Mouse (Mus musculus): ENCODE measurements around the gene 9530003J23Rik. TPM values are rescaled to one million over a fixed set of nuclear protein-coding genes. Genes with fewer than 3 reads are reported as not detected.
"Not testable (repeated sequence)": the region's sequence is repeated elsewhere in the genome, so short reads cannot be mapped to it uniquely, and the experiment has no call there.

Gene 9530003J23Rik
- polyA plus RNA-seq, 1 experiment from 2014 or later: not detected

DNA sequence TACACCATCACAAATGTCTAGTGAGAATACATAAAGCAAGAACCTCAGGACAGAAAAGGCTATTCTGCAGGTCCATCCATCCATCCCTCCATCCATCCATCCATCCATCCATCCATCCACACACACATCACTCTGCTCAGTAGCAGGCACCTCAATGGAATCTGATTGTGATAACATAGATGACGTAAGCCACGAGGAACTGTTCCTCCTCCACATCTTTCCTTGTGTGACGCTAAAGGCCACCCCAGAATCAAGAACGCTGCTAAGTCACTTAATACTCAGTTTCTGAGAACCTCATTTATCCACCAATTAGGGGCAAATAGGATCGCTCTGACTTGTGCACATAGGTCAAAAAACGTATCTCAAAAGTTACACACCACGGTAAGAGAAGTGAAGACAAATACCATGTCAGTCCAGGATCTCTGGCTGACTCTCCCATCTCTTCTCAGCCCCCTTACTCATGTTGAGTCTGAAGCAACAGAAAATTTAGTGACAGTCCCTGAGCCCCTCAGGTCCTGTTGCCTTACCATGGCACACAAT lies 42.9 kb upstream of the 9530003J23Rik start:
- H3K9me3 ChIP-seq (ENCODE audit: control insufficient read depth, low read length): no peaks in the 10 kb centered on the region
- no peaks in the 10 kb centered on the region for H3K36me3 ChIP-seq (replicated peaks; ENCODE audit: control insufficient read depth, insufficient read depth)
- WGBS: 93% methylated on average over 7 of the region's 7 CpGs
- no peak for DNase-seq (ENCODE audit: low spot score)
- H3K27me3 ChIP-seq (ENCODE audit: control insufficient read depth, insufficient read depth, low read length): no peaks in the 10 kb centered on the region
- H3K4me3 ChIP-seq (replicated peaks; ENCODE audit: low read length): no peak overlapping the region
- H3K4me1 ChIP-seq (replicated peaks; ENCODE audit: control insufficient read depth, insufficient read depth, low read length): no peaks in the 10 kb centered on the region
- ATAC-seq (ENCODE audit: low FRiP score): no peak
- H3K4me2 ChIP-seq (replicated peaks): no peak overlapping the region
- no peak overlapping the region for H3K27ac ChIP-seq
- H3K9ac ChIP-seq: no peak overlapping the region

DNA sequence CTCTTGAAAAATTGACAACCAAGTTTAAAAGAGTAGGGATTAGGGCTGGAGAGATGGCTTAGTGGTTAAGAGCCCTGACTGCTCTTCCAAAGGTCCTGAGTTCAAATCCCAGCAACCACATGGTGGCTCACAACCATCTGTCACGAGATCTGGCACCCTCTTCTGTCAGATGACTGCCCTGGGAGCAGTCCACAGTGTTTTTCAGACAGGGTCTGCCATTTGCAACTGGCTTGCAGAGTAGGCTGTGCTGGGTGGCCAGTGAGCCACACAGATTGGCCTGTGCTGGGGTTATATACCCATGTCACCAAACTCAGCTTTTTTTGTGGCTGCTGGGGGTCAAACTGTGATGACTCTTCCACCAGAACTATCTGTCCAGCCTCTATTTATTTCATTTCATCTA lies 41.5 kb upstream of the 9530003J23Rik start:
- no peak overlapping the region for H3K4me3 ChIP-seq (replicated peaks; ENCODE audit: low read length)
- no peaks in the 10 kb centered on the region for H3K4me1 ChIP-seq (replicated peaks; ENCODE audit: control insufficient read depth, insufficient read depth, low read length)
- ATAC-seq (ENCODE audit: low FRiP score) (no peak), DNase-seq (ENCODE audit: low spot score) (no peak)
- no peaks in the 10 kb centered on the region for H3K36me3 ChIP-seq (replicated peaks; ENCODE audit: control insufficient read depth, insufficient read depth)
- 45% methylated on average over 1 of the region's 1 CpGs for WGBS
- H3K27ac ChIP-seq: no peak overlapping the region
- H3K9me3 ChIP-seq (ENCODE audit: control insufficient read depth, low read length): no peaks in the 10 kb centered on the region
- no peak overlapping the region for H3K9ac ChIP-seq
- H3K27me3 ChIP-seq (ENCODE audit: control insufficient read depth, insufficient read depth, low read length): no peaks in the 10 kb centered on the region
- no peak overlapping the region for H3K4me2 ChIP-seq (replicated peaks)

DNA sequence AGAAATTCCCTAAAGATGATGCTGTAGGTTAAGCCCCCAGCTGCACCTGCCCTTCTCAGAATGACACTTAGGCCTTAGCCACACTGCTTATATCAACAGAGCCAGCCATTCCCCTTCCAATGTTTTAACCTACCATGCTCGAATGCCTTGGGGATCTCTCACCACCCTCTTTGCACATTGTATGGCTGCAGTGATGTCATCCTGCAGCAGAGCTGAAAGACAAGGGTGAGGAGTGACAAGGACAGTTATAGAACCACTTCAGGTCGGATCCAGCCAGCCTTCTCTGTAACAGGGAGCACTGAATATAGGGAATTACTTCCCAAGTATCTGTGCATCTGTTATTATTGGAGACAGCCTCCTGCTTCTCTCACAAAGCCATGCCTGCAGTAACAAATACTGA lies 40.0 kb upstream of the 9530003J23Rik start:
- H3K36me3 ChIP-seq (replicated peaks; ENCODE audit: control insufficient read depth, insufficient read depth); H3K4me2 ChIP-seq (replicated peaks); H3K4me1 ChIP-seq (replicated peaks; ENCODE audit: control insufficient read depth, insufficient read depth, low read length); H3K4me3 ChIP-seq (replicated peaks; ENCODE audit: low read length); DNase-seq (ENCODE audit: low spot score); H3K9me3 ChIP-seq (ENCODE audit: control insufficient read depth, low read length); H3K9ac ChIP-seq; H3K27ac ChIP-seq; H3K27me3 ChIP-seq (ENCODE audit: control insufficient read depth, insufficient read depth, low read length); ATAC-seq (ENCODE audit: low FRiP score): not testable (repeated sequence)
- 59% methylated on average over 2 of the region's 2 CpGs for WGBS

DNA sequence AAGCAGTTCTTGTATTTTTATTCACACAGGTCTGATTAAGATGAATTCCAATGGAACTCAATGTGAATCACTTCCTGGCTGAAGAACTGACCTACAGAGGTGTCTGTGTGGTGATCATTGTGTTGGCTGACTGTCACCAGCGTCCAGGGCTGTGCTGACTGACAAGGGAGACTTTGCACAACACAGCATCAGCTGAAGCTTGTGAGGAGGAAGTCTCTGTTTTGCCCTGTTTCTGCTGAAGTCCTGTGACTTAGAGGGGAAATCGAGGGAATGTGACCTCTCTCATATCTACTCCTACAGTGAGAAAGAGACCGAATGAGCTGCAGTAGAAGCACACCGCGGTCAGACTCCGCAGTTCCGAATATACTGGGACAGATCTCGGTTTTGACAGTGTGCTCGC lies 39.3 kb upstream of the 9530003J23Rik start:
- not testable (repeated sequence) for H3K27ac ChIP-seq

DNA sequence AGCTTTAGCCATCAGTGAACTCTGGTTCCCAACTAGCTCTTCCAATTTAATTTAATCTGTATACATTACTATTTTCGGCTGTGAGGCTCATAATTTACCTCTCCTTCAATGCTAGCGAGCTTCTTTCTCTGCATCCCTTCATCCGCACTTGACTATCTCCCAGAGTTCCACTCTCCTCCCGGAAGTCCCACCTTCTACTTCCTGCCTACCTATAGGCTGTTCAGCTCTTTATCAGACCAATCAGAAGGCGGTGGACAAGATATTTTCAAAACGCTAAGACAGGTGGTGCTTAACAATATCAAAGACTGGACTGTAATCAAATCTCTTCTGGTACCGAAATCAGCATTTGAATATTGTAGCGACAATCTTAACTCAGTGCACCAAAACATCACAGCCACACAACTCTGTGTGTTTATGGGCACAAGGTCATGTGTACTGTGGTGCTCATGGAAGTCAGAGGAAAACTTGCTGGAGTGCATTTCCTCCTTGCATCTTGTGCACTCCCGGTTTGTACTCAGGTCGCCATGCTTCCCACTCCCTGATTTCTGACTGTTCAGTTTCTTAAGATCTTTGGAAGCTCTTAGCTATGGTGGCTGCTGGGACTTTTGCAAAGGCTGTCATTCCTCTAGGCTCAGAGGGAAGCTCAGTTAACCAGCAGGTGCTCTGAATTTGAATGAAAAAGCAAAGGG lies 37.3 kb upstream of the 9530003J23Rik start:
- no peaks in the 10 kb centered on the region for H3K9me3 ChIP-seq (ENCODE audit: control insufficient read depth, low read length)
- no peaks in the 10 kb centered on the region for H3K4me1 ChIP-seq (replicated peaks; ENCODE audit: control insufficient read depth, insufficient read depth, low read length)
- 83% methylated on average over 10 of the region's 10 CpGs for WGBS
- H3K27me3 ChIP-seq (ENCODE audit: control insufficient read depth, insufficient read depth, low read length): no peaks in the 10 kb centered on the region
- no peak overlapping the region for H3K27ac ChIP-seq
- H3K9ac ChIP-seq: no peak overlapping the region
- H3K36me3 ChIP-seq (replicated peaks; ENCODE audit: control insufficient read depth, insufficient read depth): no peaks in the 10 kb centered on the region
- no peak overlapping the region; the same call in 1 of the 2 replicates for H3K4me3 ChIP-seq (replicated peaks; ENCODE audit: low read length)
- no peak overlapping the region for H3K4me2 ChIP-seq (replicated peaks)
- DNase-seq (ENCODE audit: low spot score) (no peak), ATAC-seq (ENCODE audit: low FRiP score) (no peak)

More for the DNA sequence above, 39.3 kb upstream of the 9530003J23Rik start:
- WGBS: 85% methylated on average over 9 of the region's 9 CpGs
- not testable (repeated sequence) for H3K9me3 ChIP-seq (ENCODE audit: control insufficient read depth, low read length); DNase-seq (ENCODE audit: low spot score); H3K4me2 ChIP-seq (replicated peaks); ATAC-seq (ENCODE audit: low FRiP score); H3K4me1 ChIP-seq (replicated peaks; ENCODE audit: control insufficient read depth, insufficient read depth, low read length); H3K4me3 ChIP-seq (replicated peaks; ENCODE audit: low read length); H3K27me3 ChIP-seq (ENCODE audit: control insufficient read depth, insufficient read depth, low read length); H3K36me3 ChIP-seq (replicated peaks; ENCODE audit: control insufficient read depth, insufficient read depth); H3K9ac ChIP-seq

DNA sequence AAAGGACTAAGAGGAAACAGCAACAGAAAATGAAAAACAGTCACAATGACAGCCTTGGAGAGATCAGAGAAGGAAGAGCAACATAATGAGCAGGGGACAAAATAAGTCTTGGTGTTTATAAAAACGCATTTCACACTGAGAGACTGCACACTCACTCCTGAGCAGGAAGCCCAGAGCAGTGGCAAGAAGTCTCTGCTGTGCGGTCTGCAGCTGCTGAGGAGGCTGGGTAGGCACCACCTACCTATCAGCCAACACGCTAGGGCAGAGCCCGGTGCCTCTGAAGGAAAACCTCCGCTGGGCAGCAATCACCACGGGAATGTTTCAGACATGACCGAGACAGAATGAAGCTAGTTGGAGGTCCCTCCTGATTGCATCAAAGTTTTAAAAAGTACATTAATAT lies 36.1 kb upstream of the 9530003J23Rik start:
- H3K4me3 ChIP-seq (replicated peaks; ENCODE audit: low read length); H3K9ac ChIP-seq; DNase-seq (ENCODE audit: low spot score); ATAC-seq (ENCODE audit: low FRiP score); H3K27ac ChIP-seq; H3K36me3 ChIP-seq (replicated peaks; ENCODE audit: control insufficient read depth, insufficient read depth); H3K27me3 ChIP-seq (ENCODE audit: control insufficient read depth, insufficient read depth, low read length); H3K4me1 ChIP-seq (replicated peaks; ENCODE audit: control insufficient read depth, insufficient read depth, low read length); H3K4me2 ChIP-seq (replicated peaks); H3K9me3 ChIP-seq (ENCODE audit: control insufficient read depth, low read length): not testable (repeated sequence)
- WGBS: 92% methylated on average over 3 of the region's 7 CpGs

DNA sequence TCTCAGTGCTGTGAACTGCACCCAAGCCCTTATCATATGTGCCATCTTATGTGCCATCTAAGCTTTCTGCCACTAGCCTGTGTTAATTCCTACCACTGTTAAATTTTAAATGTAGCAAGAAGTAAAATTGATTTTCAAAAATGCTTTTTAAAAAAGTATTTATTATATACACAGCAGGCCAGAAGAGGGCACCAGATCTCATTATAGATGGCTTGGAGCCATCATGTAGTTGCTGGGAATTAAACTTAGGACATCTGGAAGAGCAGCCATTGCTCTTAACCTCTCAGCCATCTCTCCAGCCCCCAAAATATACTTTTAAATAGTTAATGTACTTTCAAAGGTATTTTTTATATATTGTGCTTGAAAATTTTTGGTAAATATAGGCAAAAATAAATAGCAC lies 33.5 kb upstream of the 9530003J23Rik start:
- H3K4me3 ChIP-seq (replicated peaks; ENCODE audit: low read length): no peak overlapping the region
- no peak overlapping the region for H3K9ac ChIP-seq
- H3K4me1 ChIP-seq (replicated peaks; ENCODE audit: control insufficient read depth, insufficient read depth, low read length): no peaks in the 10 kb centered on the region
- no peaks in the 10 kb centered on the region for H3K36me3 ChIP-seq (replicated peaks; ENCODE audit: control insufficient read depth, insufficient read depth)
- no peak for ATAC-seq (ENCODE audit: low FRiP score)
- no peak overlapping the region for H3K27ac ChIP-seq
- no peaks in the 10 kb centered on the region for H3K9me3 ChIP-seq (ENCODE audit: control insufficient read depth, low read length)
- DNase-seq (ENCODE audit: low spot score): no peak
- H3K4me2 ChIP-seq (replicated peaks): no peak overlapping the region
- H3K27me3 ChIP-seq (ENCODE audit: control insufficient read depth, insufficient read depth, low read length): no peaks in the 10 kb centered on the region

DNA sequence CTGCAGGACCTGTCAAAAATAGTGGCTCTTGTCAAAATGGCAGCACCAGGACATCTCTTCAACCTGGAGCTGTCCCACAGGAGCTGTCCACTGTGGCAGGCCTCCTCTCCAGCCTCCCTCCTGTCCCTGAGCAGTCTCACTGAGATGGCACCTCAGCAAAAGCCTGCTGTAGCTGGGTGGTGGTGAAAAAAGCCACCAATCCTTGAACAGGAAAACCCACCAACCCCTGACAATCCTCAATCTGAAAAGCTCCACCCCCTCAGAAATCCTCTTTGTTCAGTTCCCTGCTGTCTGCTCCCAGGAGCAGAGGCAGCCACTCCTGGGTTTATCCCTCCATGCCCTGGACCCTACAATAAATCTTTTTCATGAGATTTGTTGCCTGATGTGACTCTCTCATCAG lies 21.4 kb upstream of the 9530003J23Rik start:
- Histone ChIP-seq H3K4me1 (replicated peaks; ENCODE audit: control insufficient read depth, insufficient read depth, low read length) (no peaks in the 10 kb centered on the region), H3K27ac (0 out of 2 replicates have a peak overlapping the region, but pooled peaks have one; percentile 3), H3K36me3 (replicated peaks; ENCODE audit: control insufficient read depth, insufficient read depth) (no peaks in the 10 kb centered on the region), H3K4me2 (replicated peaks) (no peak overlapping the region), H3K9ac (no peak overlapping the region), H3K9me3 (ENCODE audit: control insufficient read depth, low read length) (0 out of 2 replicates have a peak, but pooled peaks cover 8% of the 10 kb centered on the region), H3K4me3 (replicated peaks; ENCODE audit: low read length) (no peak overlapping the region), H3K27me3 (ENCODE audit: control insufficient read depth, insufficient read depth, low read length) (no peaks in the 10 kb centered on the region)
- ATAC-seq (ENCODE audit: low FRiP score) (no peak), DNase-seq (ENCODE audit: low spot score) (no peak)

DNA sequence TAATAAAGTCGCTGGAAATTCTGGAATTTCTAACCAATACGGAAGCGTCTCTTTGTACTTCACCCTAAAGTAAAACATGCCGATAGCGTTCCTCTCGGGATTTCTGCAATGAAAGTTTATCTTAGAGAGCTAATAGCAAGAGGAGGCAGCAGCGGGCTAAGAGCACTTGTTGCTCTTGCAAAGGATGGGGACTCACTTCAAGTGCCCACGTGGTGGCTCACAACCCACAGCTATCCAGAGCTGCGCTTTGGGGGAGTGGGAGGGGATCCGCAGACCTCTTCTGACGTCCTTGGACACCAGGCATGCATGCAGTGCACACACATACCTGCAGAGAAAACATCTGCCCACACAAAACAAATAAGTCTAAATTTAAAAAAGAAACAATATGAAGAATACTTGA lies 2.6 kb downstream of the 9530003J23Rik start:
- Histone ChIP-seq H3K4me2 (replicated peaks) (no peak overlapping the region), H3K4me3 (replicated peaks; ENCODE audit: low read length) (no peak overlapping the region), H3K27me3 (ENCODE audit: control insufficient read depth, insufficient read depth, low read length) (no peaks in the 10 kb centered on the region), H3K9ac (no peak overlapping the region), H3K4me1 (replicated peaks; ENCODE audit: control insufficient read depth, insufficient read depth, low read length) (no peaks in the 10 kb centered on the region), H3K27ac (no peak overlapping the region), H3K36me3 (replicated peaks; ENCODE audit: control insufficient read depth, insufficient read depth) (no peaks in the 10 kb centered on the region), H3K9me3 (ENCODE audit: control insufficient read depth, low read length) (no peaks in the 10 kb centered on the region)
- 69% methylated on average over 11 of the region's 11 CpGs for WGBS
- DNase-seq (ENCODE audit: low spot score) (no peak), ATAC-seq (ENCODE audit: low FRiP score) (no peak)

DNA sequence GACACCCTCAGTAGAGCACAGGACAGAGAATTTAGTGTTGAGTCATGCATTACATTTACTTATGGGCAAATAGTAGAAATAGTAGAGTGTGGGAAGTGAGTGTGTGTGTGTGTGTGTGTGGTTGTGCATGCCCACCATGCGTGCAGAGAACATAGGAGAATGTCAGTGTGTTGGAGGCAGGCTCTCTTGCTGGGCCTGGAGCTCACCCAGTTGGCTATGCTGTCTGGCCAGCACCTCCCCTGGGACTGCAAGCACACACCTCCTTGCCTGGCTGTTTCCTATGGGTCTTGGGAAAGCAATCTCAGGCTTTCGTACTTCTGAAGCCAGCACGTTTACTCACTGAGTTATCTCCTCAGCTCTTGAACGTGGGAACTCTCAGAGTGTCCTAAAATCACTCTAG lies 3.7 kb downstream of the 9530003J23Rik start:
- WGBS: 70% methylated on average over 4 of the region's 4 CpGs
- no peak for ATAC-seq (ENCODE audit: low FRiP score)
- no peaks in the 10 kb centered on the region for H3K9me3 ChIP-seq (ENCODE audit: control insufficient read depth, low read length)
- H3K27ac ChIP-seq: no peak overlapping the region
- H3K4me1 ChIP-seq (replicated peaks; ENCODE audit: control insufficient read depth, insufficient read depth, low read length): no peaks in the 10 kb centered on the region
- DNase-seq (ENCODE audit: low spot score): no peak
- no peak overlapping the region for H3K4me2 ChIP-seq (replicated peaks)
- no peaks in the 10 kb centered on the region for H3K36me3 ChIP-seq (replicated peaks; ENCODE audit: control insufficient read depth, insufficient read depth)
- H3K27me3 ChIP-seq (ENCODE audit: control insufficient read depth, insufficient read depth, low read length): no peaks in the 10 kb centered on the region
- H3K4me3 ChIP-seq (replicated peaks; ENCODE audit: low read length): no peak overlapping the region
- H3K9ac ChIP-seq: no peak overlapping the region
